Mouse (Mus musculus) urinary bladder, adult 2 months (tissue): ENCODE results near the gene Dnm3. TPM values are rescaled to one million over a fixed set of nuclear protein-coding genes. Genes with fewer than 3 reads are reported as not detected.

Experiments used
- DNase-seq: peaks from one replicate; pipeline ENCODE4 v3.0.0; 2022; ENCODE audit warnings: low spot score
- polyA plus RNA-seq: library from polyadenylated mRNA; depleted of rRNA; stranded (reverse); fragments of >200 nt; gene quantifications from 2 replicates; pipeline ENCODE4 v1.2.3, GENCODE M21; 2012

Gene Dnm3
- polyA plus RNA-seq, 1 experiment = 4.2 TPM

DNA sequence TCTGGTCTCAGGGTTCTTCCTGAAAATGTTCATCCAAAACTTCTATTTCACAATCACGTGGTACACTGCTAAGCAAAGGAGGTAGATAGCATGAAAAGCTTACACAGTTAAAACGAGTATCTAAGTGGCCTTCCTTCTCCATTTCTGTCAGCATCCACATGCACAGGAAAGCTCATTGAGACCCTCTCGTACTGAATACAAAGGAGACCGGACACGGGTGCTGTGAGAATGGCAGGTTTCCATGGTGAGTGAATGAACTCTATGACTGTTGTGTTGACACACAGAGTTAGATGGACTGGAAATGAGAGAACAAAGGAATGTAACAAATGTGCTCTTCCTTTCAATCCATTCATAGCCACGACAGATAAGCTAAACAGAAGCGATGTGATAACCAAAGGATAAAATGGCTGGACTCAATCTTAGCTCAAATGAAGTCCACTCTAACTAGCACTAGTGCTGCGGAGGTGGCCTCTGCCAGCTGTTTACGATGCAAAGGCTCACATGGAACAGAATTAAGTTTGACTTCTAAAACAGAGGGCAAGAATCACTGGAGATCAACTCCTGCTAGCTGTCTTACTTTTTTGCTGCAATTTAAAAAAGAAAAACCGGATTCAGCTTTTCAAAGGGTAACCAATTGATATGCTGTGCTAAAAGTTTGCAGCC is 268.2 kb downstream of the Dnm3 start:
- no peak for DNase-seq

- DNase-seq = no peak
Measured at GRCm38 (mm10) chr1:162209010-162209409, 268.8 kb downstream of the Dnm3 start.

DNA sequence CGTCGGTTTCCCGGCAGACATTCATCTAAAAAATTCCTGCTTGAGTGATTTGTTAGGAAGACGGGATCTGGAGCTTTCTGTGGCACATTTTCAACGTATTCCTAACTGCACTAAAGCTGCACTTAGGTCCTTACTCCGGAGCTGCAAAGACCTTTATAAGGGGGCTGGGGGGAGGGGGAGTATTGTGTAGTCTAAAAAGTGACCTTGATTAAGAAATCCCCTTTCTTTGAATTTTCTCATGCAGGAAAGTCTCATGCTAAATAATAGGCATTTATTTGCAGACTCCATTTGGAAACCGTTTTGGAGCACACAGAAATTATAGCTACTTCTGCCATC is 270.2 kb downstream of the Dnm3 start:
- DNase-seq = no peak

- no peak for DNase-seq
Measured at GRCm38 (mm10) chr1:162206998-162207707, 270.7 kb downstream of the Dnm3 start.

DNA sequence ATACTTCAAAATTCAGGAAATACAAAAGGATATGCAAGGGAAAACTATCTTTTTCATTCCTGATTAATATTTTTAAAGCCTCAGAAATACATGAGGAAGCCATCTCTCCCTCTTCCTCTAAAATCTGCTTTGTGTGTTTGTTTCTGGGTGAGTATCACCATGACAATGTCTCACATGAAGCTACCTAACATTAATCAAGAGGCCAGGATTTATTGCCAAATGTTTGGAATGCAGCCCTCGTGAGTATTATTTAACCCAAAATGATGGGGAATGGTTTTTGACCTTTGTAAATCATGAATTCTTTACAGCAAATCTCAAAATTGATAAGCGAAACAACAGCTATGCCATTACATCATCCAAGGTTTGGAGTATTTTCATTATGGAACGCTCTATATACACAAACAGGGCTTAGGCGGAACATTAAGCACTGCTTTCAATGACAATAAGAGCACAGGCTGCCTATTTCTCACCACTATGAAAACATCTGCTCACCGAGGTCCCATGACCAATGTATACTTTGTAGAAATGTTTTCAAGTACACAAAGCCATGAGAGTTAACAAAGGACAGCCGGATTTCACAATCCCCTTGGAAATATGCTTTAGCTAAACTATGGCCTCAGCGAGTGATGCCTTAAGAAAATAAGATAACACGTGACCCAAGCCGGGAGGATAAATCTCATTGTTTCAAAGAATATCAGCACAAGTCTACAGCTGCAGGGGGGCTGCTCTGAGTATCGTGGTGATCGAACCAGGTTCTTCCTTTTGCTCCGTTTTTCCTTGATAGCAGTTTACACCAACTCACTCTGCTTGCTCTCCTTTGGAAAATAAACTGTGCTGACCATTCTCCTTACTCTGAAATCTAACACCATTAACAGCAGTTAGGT is 275.1 kb downstream of the Dnm3 start:
- DNase-seq = no peak

DNA sequence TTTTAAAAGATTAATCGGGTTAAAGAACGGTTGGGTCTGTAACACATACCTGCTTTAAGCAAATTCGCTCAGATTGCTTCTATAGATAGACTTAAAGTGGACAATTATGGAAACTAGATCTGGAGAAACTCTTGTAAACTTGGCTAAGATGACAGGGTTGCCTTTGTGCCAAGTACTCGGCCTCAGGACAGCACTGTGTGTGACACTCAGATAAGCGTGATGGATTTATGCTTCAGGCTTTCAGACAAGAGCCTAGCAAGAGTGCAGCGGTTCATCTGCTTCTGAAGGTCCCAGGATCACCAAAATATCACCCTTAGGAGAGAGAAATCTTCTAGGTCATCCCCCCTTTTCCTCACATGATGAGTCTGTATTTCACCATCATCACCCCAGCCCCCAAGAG is 277.4 kb downstream of the Dnm3 start:
- no peak for DNase-seq

DNA sequence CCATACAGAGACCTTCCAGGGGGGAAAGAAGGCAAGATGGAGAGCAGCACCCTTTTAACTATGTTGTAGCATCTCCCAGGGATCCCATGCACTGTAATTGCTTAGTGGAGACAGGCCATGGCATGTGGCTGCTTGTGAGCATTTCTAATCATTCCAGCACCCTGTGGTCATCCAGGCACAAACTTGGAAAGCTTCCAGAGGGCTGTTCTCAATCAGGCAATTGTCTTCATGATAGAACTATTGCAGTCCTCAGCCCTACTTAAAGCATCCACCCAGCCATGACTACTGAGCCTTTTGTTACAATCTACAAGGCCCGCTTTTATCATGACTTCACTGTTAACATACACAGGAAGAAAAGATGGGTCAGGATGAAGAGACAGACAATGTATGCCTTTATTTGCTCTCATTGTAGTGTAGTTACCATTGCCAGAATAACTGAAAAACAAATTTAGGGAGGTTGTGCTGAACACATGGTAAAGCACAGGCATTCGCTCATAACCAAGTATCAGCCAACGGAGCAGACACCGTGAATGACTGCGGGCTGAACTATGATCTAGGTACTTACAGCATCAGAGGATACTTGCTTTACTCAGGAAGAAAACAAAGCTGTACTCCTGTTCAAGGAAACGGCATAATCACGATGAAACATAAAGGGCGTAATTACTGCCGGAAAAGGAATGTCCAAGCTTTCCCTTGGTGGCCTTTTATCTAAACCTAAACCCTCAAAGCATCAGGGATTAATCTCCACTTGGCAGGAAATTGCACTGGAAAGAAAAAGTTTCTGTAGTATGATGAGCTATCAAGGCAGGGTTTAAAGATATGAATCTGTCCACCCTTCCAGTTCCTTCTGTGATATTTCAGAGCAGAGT is 280.8 kb downstream of the Dnm3 start:
- DNase-seq = no peak

GRCm38 (mm10) chr1:162188744-162189143 is 289.1 kb downstream of the Dnm3 start:
- DNase-seq = no peak

DNA sequence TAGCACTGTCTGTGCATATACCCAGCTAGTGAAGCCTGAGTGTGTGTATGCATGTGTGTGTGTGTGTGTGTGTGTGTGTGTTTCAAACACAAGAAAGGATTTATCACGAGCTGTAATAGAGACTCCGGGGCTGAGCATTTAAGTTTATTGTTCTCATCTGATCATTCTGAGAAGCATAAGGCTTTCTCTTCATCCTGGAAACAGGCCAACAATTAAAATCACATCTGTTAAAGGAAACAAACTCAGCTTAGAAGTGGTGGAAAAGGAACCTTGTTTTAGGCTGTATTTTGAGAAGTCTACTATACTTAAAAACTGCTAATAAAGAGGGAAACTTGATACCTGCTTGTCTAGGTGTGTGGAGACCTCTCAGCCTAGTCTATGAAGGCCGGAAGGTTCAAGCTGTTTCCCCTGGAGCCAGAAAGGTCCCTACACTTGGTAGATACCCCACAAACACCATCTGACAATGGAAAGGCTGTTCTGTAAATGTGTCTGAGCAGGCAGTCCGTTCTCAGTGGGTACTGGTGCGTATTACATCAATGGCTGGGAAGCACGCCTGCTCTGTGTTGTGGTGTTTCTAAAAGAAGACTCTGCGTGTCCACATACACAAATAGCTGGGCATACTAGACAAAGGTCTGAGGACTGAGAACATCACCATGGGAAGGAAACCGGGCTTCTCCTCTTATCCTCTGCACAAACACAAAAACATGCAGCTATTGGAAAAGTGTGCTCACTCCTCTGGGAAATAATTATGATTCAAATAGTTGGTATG is 290.3 kb downstream of the Dnm3 start:
- DNase-seq = no peak

- no peak for DNase-seq
Measured at GRCm38 (mm10) chr1:162186470-162187351, 291.1 kb downstream of the Dnm3 start.

- no peak for DNase-seq
Measured at GRCm38 (mm10) chr1:162184003-162184748, 293.7 kb downstream of the Dnm3 start.

DNA sequence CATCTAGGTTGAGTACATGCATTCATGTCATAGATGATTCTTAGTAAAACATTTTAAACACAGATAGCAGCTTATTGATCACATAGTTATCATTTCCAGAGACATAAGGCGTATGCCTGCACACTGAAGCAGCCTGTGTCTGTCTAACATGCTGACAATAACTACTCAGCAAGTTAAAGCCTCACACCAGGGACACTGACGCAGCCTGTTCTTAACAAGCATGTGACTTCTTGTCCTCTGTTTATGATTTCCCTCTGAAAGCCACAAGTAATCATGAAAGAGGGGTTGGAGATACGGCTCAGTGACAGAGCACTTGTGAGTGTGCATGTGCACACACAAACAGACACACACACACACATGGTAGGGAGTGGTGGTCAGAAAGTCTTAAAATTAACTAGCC is 294.4 kb downstream of the Dnm3 start:
- DNase-seq = no peak

DNA sequence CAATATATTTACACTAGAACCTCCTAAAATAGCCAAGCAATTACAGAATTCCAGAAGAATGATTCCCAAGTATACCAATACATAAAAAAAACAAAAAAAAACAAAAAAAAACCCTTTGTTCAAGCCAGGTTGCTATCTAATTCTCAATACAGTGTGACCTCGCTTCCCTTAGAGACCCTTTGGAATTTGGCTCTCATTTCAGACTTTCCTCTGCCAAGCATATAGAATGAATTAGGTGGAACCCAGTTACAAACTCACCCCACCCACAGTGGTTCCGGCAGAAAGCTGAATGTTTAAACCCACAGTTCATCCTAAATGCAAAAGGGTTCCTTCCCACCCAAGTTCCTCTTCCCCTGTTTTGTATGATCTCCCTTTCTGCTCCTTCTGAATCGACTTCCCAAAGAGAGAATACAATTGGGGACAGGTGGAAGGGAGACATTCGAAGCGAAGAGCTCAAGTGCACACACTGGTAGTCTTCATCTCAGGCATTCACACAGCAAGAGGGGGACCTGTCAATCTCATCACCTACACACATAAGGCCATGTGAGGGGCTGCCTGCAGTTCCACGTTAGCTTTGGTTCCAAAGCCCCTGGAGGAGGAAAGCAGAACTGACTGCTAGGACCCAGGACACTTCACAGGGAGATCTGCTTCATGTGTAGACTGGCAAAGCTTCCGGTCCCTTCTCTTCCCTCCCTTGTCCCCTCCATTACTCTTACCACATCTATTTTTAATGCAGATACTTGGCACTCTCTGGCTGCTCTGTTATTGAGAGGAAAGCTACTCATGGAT is 296.5 kb downstream of the Dnm3 start:
- no peak for DNase-seq

DNA sequence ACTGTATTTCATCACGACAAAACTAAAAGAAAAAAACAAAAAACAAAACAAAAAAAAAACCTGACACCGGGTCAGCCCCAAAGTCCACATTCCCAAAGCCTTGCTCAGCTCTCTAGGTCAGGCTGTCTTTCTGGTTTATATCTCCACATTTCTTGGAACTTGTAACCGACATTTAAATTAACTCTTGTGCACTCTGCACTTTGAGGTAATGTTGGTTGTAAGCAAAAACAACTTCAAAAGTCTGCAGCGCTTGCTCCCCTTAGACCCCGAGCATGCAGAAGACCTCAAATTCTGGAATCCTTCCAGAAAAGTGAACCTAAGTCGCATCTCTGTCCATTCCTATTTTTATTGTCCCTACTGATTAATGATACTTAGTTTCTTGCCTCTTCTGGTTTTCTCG is 297.4 kb downstream of the Dnm3 start:
- DNase-seq = no peak

DNA sequence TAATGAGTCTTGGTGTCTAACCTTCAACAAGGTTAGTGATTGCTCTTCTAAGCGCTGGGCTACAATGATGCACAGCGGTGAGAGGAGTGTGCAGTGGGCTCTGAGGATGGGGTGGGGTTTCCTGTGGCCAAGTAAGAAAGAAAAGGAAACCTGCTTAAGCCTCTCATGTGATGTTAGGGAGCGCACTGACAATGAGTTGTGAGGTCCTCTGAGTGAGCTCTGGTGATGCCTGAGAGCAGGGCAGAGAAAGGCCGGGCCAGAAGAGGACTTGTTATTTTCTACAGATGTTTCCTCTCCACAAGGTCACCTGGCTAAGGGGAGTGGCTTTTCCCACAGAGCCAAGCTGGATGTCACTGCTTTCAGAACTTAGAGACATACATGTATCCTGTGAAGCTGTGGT is 298.4 kb downstream of the Dnm3 start:
- no peak for DNase-seq

GRCm38 (mm10) chr1:162172806-162173205 is 305.0 kb downstream of the Dnm3 start:
- DNase-seq = no peak

- no peak for DNase-seq
Measured at GRCm38 (mm10) chr1:162163687-162164484, 313.9 kb downstream of the Dnm3 start.

- no peak for DNase-seq
Measured at GRCm38 (mm10) chr1:162162677-162163076, 315.2 kb downstream of the Dnm3 start.
